Mouse (Mus musculus): Measurements from ENCODE around the gene Itgal. TPM values are rescaled to one million over a fixed set of nuclear protein-coding genes. Genes with fewer than 3 reads are reported as not detected.

Itgal gene
- polyA plus RNA-seq, 1 experiment, result 7.2 TPM

DNA sequence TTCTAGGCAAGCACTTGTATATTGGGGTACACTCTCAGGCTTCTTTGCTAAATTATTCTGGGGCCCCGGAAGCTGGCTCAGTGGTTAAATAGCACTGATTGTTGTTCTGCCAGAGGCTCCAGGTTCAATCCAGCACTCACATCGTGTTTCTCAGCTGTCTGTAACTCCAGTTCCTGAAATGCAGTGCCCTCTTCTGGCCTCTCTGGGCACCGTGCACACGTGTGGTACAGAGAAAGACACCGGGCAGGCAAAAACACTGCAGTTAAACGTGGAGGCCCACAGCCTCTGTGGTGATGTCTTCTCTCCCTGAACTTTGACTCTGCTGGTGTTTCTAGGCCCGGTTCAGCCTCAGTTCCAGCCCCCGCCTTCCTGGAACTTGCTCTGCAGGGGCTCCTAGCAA is 17.7 kb upstream of the Itgal start:
- 15% methylated on average over 8 of the region's 8 CpGs for WGBS
- no peaks in the 10 kb centered on the region for H3K27me3 ChIP-seq (replicated peaks; ENCODE audit: control insufficient read depth, insufficient read depth, low read length)
- DNase-seq, result peak; percentile 82
- H3K27ac ChIP-seq (ENCODE audit: insufficient read depth, low read depth, low read length), result no peak overlapping the region
- no peaks in the 10 kb centered on the region for H3K36me3 ChIP-seq (ENCODE audit: control insufficient read depth, insufficient read depth, low read length)
- no peak for TF ChIP-seq POLR2A (IDR thresholded peaks at IDR 0.05; ENCODE audit: low read depth, low read length)
- peak; percentile 94 for TF ChIP-seq CTCF (conservative IDR thresholded peaks at IDR 0.05; ENCODE audit: insufficient read depth, insufficient read length, low read depth, low read length)
- H3K4me1 ChIP-seq (ENCODE audit: control insufficient read depth, insufficient read depth, low read length), result peaks cover 18% of the 10 kb centered on the region
- no peak overlapping the region for H3K4me3 ChIP-seq (ENCODE audit: insufficient read depth, low read depth, low read length)

DNA sequence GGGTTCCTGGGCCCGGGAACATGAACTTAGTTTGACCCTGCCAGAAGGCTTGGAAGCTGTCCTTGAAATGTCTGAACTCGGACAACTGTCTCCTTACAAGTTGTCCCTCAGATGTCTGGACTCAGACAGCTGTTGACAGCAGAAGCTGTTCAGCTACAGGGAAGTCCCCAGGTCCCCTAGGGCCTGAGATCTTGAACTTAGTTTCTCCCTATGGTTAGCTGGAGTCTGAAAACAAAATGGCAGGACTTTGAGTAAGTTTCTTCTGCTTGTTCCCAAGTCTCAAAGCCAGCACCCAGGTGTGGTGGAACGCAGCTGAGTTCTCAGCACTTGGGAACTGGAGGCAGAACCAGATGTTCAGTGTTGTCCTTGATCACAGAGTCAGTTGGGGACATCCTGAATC is 16.0 kb upstream of the Itgal start:
- no peak overlapping the region for H3K4me3 ChIP-seq (ENCODE audit: insufficient read depth, low read depth, low read length)
- H3K27me3 ChIP-seq (replicated peaks; ENCODE audit: control insufficient read depth, insufficient read depth, low read length), result no peaks in the 10 kb centered on the region
- TF ChIP-seq POLR2A (IDR thresholded peaks at IDR 0.05; ENCODE audit: low read depth, low read length) (no peak), CTCF (conservative IDR thresholded peaks at IDR 0.05; ENCODE audit: insufficient read depth, insufficient read length, low read depth, low read length) (no peak)
- H3K36me3 ChIP-seq (ENCODE audit: control insufficient read depth, insufficient read depth, low read length), result no peaks in the 10 kb centered on the region
- peaks cover 18% of the 10 kb centered on the region for H3K4me1 ChIP-seq (ENCODE audit: control insufficient read depth, insufficient read depth, low read length)
- WGBS, result 69% methylated on average over 3 of the region's 3 CpGs
- no peak for DNase-seq
- H3K27ac ChIP-seq (ENCODE audit: insufficient read depth, low read depth, low read length), result no peak overlapping the region

DNA sequence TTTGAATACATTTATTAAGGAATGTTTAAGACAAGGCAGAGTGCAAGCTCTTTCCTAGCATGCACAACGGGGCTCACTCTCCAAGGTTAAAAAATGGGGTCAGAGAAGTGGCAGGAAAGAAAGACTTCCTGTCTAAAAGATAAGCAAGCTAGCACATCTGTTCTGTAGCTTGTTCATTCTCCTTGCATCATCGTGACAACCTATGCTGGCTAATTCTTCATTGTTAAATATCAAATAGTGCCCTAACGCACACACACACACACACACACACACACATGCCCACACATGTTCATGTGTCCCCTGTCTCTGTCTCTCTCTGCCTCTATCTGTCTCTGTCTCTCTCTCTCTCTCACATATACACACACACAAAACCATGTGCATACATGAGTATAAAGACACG is 14.9 kb upstream of the Itgal start:
- TF ChIP-seq CTCF (conservative IDR thresholded peaks at IDR 0.05; ENCODE audit: insufficient read depth, insufficient read length, low read depth, low read length), result no peak
- no peak for TF ChIP-seq POLR2A (IDR thresholded peaks at IDR 0.05; ENCODE audit: low read depth, low read length)
- H3K4me1 ChIP-seq (ENCODE audit: control insufficient read depth, insufficient read depth, low read length), result peaks cover 17% of the 10 kb centered on the region
- no peak overlapping the region for H3K4me3 ChIP-seq (ENCODE audit: insufficient read depth, low read depth, low read length)
- H3K27ac ChIP-seq (ENCODE audit: insufficient read depth, low read depth, low read length), result no peak overlapping the region
- 58% methylated on average over 4 of the region's 4 CpGs for WGBS
- no peaks in the 10 kb centered on the region for H3K27me3 ChIP-seq (replicated peaks; ENCODE audit: control insufficient read depth, insufficient read depth, low read length)
- no peaks in the 10 kb centered on the region for H3K36me3 ChIP-seq (ENCODE audit: control insufficient read depth, insufficient read depth, low read length)
- DNase-seq, result no peak

DNA sequence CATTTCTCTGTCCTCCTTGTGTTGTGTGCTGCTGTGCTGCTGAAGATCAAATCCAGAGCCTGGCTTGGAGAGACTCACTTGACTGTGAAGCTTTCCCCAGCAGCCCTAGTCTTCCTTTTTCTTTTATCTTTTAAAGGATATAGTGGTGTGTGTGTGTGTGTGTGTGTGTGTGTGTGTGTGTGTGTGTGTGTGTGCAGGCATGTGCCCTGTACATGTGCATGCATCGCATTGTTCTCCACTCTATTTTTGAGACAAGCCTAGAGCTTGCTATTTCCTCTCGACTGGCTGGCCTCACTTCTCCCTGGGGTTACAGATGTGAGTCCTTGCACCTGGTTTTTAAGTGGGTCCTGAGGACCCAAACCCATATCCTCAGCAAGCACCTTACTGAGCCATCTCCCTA is 13.9 kb upstream of the Itgal start:
- no peaks in the 10 kb centered on the region for H3K27me3 ChIP-seq (replicated peaks; ENCODE audit: control insufficient read depth, insufficient read depth, low read length)
- H3K4me3 ChIP-seq (ENCODE audit: insufficient read depth, low read depth, low read length), result no peak overlapping the region
- no peak for DNase-seq
- no peaks in the 10 kb centered on the region for H3K36me3 ChIP-seq (ENCODE audit: control insufficient read depth, insufficient read depth, low read length)
- peaks cover 9% of the 10 kb centered on the region; the same call in 1 of the 2 replicates for H3K4me1 ChIP-seq (ENCODE audit: control insufficient read depth, insufficient read depth, low read length)
- 68% methylated on average over 2 of the region's 2 CpGs for WGBS
- no peak overlapping the region for H3K27ac ChIP-seq (ENCODE audit: insufficient read depth, low read depth, low read length)
- TF ChIP-seq POLR2A (IDR thresholded peaks at IDR 0.05; ENCODE audit: low read depth, low read length), result no peak
- TF ChIP-seq CTCF (conservative IDR thresholded peaks at IDR 0.05; ENCODE audit: insufficient read depth, insufficient read length, low read depth, low read length), result no peak

DNA sequence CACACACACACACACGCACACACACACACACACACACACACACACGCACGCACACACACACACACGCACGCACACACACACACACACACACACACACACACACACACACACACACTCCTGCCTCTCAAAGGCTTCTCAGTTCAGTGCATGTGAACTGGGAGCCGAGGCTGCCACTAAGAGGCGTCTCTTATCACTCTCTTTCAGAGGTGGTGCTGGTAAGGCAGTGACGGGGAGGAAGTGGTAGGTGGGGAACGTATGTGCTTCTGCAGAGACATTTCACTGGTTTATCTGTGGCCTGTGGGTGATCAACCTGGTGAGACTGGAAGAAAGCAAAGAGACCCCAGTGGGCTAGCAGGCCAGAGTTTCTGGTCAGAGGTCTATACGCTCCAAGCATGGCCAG is 10.9 kb upstream of the Itgal start:
- no peak for DNase-seq
- 0 out of 2 replicates have a peak, but pooled peaks cover 1% of the 10 kb centered on the region for H3K4me1 ChIP-seq (ENCODE audit: control insufficient read depth, insufficient read depth, low read length)
- H3K27ac ChIP-seq (ENCODE audit: insufficient read depth, low read depth, low read length), result no peak overlapping the region
- TF ChIP-seq CTCF (conservative IDR thresholded peaks at IDR 0.05; ENCODE audit: insufficient read depth, insufficient read length, low read depth, low read length) (no peak), POLR2A (IDR thresholded peaks at IDR 0.05; ENCODE audit: low read depth, low read length) (no peak)
- no peak overlapping the region for H3K4me3 ChIP-seq (ENCODE audit: insufficient read depth, low read depth, low read length)
- no peaks in the 10 kb centered on the region for H3K27me3 ChIP-seq (replicated peaks; ENCODE audit: control insufficient read depth, insufficient read depth, low read length)
- H3K36me3 ChIP-seq (ENCODE audit: control insufficient read depth, insufficient read depth, low read length), result no peaks in the 10 kb centered on the region
- WGBS, result 74% methylated on average over 10 of the region's 10 CpGs

DNA sequence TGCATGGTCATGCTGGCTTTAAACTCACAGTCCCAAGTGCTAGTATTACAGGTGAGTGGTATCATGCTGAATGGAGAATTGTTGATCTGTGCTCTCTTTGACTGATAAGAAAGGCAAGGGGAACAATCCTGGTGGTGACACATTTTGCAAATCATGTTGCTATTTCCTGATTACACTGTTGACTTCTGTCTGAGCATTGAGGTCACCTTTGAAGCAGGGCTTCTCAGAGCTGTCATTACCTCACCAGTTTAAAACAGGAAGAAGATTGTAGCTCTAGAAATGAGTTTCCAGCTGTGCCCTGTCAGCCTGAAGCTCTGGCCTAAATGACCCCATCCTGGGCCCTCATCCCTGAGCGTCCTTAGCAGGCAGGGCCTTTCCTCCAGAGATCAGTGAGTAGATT is 8.1 kb upstream of the Itgal start:
- TF ChIP-seq POLR2A (IDR thresholded peaks at IDR 0.05; ENCODE audit: low read depth, low read length), result no peak
- Histone ChIP-seq H3K36me3 (ENCODE audit: control insufficient read depth, insufficient read depth, low read length) (no peaks in the 10 kb centered on the region), H3K27me3 (replicated peaks; ENCODE audit: control insufficient read depth, insufficient read depth, low read length) (no peaks in the 10 kb centered on the region), H3K4me1 (ENCODE audit: control insufficient read depth, insufficient read depth, low read length) (peaks cover 6% of the 10 kb centered on the region; the same call in 1 of the 2 replicates), H3K4me3 (ENCODE audit: insufficient read depth, low read depth, low read length) (no peak overlapping the region), H3K27ac (ENCODE audit: insufficient read depth, low read depth, low read length) (no peak overlapping the region)
- WGBS, result 82% methylated on average over 1 of the region's 1 CpGs
- no peak for DNase-seq

DNA sequence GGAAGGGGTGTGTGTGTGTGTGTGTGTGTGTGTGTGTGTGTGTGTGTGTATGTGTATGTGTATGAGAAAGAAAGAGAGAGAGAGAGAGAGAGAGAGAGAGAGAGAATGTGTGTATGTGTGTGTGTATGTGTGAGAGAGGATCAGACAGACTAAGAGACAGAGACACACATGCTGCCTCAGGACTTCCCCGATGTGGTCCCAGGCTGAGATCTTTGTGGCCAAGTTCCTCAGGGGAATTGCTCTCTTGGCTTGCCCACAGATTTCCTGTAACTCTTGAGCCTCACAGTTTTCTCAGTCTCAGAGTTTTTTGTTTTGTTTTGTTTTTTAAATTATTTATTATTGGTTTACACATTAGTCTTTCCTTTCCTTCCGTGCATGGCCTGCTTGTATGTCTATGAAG is 6.8 kb upstream of the Itgal start:
- Histone ChIP-seq H3K27me3 (replicated peaks; ENCODE audit: control insufficient read depth, insufficient read depth, low read length) (no peaks in the 10 kb centered on the region), H3K27ac (ENCODE audit: insufficient read depth, low read depth, low read length) (no peak overlapping the region), H3K4me1 (ENCODE audit: control insufficient read depth, insufficient read depth, low read length) (peaks cover 6% of the 10 kb centered on the region; the same call in 1 of the 2 replicates), H3K4me3 (ENCODE audit: insufficient read depth, low read depth, low read length) (no peak overlapping the region), H3K36me3 (ENCODE audit: control insufficient read depth, insufficient read depth, low read length) (no peaks in the 10 kb centered on the region)
- WGBS, result 67% methylated on average over 2 of the region's 2 CpGs
- no peak for DNase-seq
- TF ChIP-seq CTCF (conservative IDR thresholded peaks at IDR 0.05; ENCODE audit: insufficient read depth, insufficient read length, low read depth, low read length), result no peak
- no peak for TF ChIP-seq POLR2A (IDR thresholded peaks at IDR 0.05; ENCODE audit: low read depth, low read length)

DNA sequence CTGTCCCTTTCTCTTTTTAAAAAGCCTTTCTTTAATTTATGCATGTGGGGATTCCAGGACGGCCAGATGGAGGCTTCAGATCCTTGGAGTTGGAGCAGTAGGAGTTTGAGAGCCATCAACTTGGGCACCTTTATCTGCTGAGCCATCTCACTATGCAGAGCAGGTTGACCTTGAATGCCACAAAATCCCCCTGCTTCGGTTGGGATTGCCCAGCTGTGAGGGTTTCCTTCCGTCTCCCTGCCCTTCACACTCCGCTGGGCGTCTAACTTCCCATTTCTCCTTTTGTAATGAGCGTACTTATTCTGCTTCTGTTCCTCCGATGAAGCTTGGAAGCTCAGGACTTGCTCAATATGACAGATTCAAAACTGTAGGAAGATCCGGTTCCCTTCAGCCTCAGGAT is 5.9 kb upstream of the Itgal start:
- peaks cover 6% of the 10 kb centered on the region; the same call in 1 of the 2 replicates for H3K4me1 ChIP-seq (ENCODE audit: control insufficient read depth, insufficient read depth, low read length)
- no peaks in the 10 kb centered on the region for H3K36me3 ChIP-seq (ENCODE audit: control insufficient read depth, insufficient read depth, low read length)
- no peaks in the 10 kb centered on the region for H3K27me3 ChIP-seq (replicated peaks; ENCODE audit: control insufficient read depth, insufficient read depth, low read length)
- no peak overlapping the region for H3K27ac ChIP-seq (ENCODE audit: insufficient read depth, low read depth, low read length)
- WGBS, result 26% methylated on average over 8 of the region's 8 CpGs
- TF ChIP-seq POLR2A (IDR thresholded peaks at IDR 0.05; ENCODE audit: low read depth, low read length) (no peak), CTCF (conservative IDR thresholded peaks at IDR 0.05; ENCODE audit: insufficient read depth, insufficient read length, low read depth, low read length) (no peak)
- no peak overlapping the region for H3K4me3 ChIP-seq (ENCODE audit: insufficient read depth, low read depth, low read length)
- DNase-seq, result peak; percentile 31

All from kidney, adult 2 months (tissue).